Mouse (Mus musculus) effector memory CD4-positive, alpha-beta T cell, adult 7 months (primary cell): ENCODE measurements around the gene Cdyl2. TPM values are rescaled to one million over a fixed set of nuclear protein-coding genes. Genes with fewer than 3 reads are reported as not detected.

Experiments
- polyA plus RNA-seq: library from polyadenylated mRNA; unstranded; fragments of 100-300 nt; shearing (Covaris generic); gene quantifications from one replicate; pipeline ENCODE4 v1.2.1, GENCODE M21; 2017

Cdyl2 gene
- polyA plus RNA-seq = 31.3 TPM

GRCm38 (mm10) chr8:116732684-116733647 is at the start of gene Cdyl2:
Gene Cdyl2 (minus strand): TSS chr8:116732991.

Other genes with a start within 250 kb of the Cdyl2 start
- gene Dynlrb2, start 228.0 kb downstream of the Cdyl2 start, polyA plus RNA-seq = not detected
- gene Cmc2, start 188.5 kb upstream of the Cdyl2 start, polyA plus RNA-seq = 26.0 TPM
- 2.2 TPM for gene Cenpn, start 188.7 kb upstream of the Cdyl2 start, polyA plus RNA-seq
- 18.7 TPM for gene Atmin, start 210.4 kb upstream of the Cdyl2 start, polyA plus RNA-seq
- gene 1700030J22Rik, start 246.0 kb upstream of the Cdyl2 start, polyA plus RNA-seq = not detected